Mouse (Mus musculus): ENCODE data around the gene Ror1. TPM values are rescaled to one million over a fixed set of nuclear protein-coding genes. Genes with fewer than 3 reads are reported as not detected.

The Ror1 gene
- polyA plus RNA-seq, 1 experiment from 2014 or later: 5.6 TPM

DNA sequence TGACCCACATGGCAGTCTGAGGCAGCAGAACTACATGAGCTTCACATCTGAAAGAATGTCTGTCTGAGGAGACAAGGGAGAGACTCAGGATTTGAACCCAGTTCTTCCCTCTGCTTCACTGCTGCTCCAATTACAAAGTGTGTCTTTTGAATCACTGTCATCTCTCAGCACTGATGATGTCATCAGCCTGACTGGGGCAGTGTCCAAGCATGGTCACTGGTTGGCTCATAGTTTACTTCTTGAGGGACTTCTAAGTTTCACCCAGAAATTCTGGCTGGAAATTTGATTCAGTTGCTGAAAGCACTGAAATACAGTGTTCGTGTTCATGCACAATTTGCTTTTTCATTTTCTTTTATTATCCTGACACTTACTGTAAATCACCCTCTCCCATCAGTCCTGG, 219.5 kb downstream of the Ror1 start:
- no peak overlapping the region for H3K27ac ChIP-seq
- H3K4me3 ChIP-seq: no peak overlapping the region
- H3K9ac ChIP-seq: no peak overlapping the region
- H3K9me3 ChIP-seq: no peaks in the 10 kb centered on the region
- WGBS: 36% methylated on average over 1 of the region's 1 CpGs
- ATAC-seq (ENCODE audit: low FRiP score, low read depth): no peak
- no peaks in the 10 kb centered on the region for H3K27me3 ChIP-seq (replicated peaks)
- no peaks in the 10 kb centered on the region for H3K36me3 ChIP-seq
- no peak overlapping the region for H3K4me2 ChIP-seq (replicated peaks)
- no peaks in the 10 kb centered on the region for H3K4me1 ChIP-seq

DNA sequence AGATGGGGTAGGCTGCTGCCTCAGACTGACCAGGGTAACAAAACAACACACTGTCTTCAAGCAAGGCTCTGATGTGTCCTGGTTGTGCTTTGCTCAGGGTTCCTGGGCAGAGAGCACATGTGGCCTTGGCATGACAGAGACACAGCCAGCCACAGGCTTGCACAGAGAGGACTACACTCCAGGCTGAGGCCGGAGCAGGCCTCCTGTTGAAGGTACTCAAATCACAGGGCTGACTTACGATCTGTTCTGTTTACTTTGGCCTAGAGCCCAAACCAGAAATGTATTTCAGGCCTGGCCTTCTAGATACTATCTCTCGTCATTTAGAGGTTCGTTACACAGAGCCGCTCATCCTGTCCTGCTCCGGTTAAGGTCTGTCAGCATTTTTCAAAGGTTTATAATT, 226.2 kb downstream of the Ror1 start:
- H3K27me3 ChIP-seq (replicated peaks): no peaks in the 10 kb centered on the region
- H3K36me3 ChIP-seq: no peaks in the 10 kb centered on the region
- no peak for ATAC-seq (ENCODE audit: low FRiP score, low read depth)
- no peak overlapping the region for H3K9ac ChIP-seq
- H3K4me1 ChIP-seq: no peaks in the 10 kb centered on the region
- H3K4me2 ChIP-seq (replicated peaks): no peak overlapping the region
- 78% methylated on average over 6 of the region's 6 CpGs for WGBS
- H3K27ac ChIP-seq: no peak overlapping the region
- no peak overlapping the region for H3K4me3 ChIP-seq
- no peaks in the 10 kb centered on the region for H3K9me3 ChIP-seq

DNA sequence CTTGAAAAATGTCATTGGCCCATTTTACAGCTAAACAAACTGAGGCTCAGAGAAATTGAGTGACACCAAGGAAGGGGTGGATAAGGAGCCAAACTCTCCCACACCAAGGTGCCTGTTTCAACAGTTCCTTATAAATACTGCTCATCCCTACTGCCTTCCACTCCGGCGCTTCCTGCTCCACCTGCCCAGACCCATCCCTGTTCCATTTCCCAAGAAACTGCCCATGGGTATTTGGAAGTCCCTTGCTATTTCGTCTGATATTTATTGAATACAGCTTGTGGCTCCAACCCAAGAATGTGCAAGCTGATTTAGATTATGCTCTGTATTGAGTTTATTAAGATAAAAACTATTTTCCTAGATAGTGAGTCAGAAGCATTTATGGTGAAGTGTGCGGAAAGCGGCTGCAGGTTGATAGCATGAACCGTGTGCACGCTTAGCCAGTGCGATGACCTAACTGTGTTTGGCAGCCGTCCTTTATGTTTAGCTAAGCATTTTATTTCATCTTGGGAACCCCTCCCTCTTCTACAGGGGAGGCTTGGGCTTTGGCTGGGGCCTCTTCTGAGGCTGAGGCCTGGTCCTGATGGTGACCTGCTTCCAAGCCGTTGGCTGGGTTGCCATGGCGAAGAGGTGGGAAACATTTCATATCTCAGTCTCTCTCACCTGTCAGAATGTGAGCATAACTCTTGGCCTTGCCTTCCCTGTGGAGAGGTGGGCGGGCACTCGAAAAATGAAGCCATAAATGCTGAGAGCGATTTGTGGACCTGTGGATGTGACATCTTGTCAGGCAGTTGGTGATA, 229.3 kb downstream of the Ror1 start:
- no peak overlapping the region for H3K9ac ChIP-seq
- no peaks in the 10 kb centered on the region for H3K27me3 ChIP-seq (replicated peaks)
- H3K9me3 ChIP-seq: no peaks in the 10 kb centered on the region
- no peak overlapping the region for H3K27ac ChIP-seq
- ATAC-seq (ENCODE audit: low FRiP score, low read depth): no peak
- no peaks in the 10 kb centered on the region for H3K36me3 ChIP-seq
- no peak overlapping the region for H3K4me3 ChIP-seq
- H3K4me1 ChIP-seq: no peaks in the 10 kb centered on the region
- H3K4me2 ChIP-seq (replicated peaks): no peak overlapping the region
- 87% methylated on average over 14 of the region's 14 CpGs for WGBS

DNA sequence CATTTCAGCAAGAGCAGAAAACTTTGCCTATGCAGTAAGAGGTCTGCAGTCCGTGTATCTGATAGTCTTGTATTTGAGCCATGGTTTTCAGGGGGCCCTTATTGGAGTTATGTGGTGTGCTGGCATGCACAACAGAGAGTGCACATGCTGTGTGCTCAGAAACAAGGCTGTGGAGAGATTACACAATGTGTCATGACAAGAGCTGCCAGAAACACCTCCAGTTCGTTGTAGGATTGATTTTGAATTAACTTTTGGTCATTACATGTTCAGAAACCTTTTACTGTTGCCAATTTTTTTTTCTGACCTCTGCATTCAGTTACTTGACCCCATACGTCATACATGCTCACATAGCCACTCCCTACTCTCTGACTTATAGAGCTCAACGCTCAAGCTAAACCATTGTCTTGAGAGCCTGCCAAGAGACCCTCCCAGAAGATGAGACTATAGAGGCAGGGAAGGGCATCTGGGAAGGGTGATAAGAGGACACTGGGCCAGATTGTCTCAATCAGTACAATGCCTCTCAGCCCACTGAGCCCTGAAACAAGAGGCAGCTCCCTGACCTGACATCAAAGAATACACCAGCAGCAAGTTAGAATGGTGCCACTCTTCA, 232.9 kb downstream of the Ror1 start:
- Histone ChIP-seq H3K4me3 (no peak overlapping the region), H3K27ac (no peak overlapping the region)
- WGBS: 61% methylated on average over 4 of the region's 4 CpGs

DNA sequence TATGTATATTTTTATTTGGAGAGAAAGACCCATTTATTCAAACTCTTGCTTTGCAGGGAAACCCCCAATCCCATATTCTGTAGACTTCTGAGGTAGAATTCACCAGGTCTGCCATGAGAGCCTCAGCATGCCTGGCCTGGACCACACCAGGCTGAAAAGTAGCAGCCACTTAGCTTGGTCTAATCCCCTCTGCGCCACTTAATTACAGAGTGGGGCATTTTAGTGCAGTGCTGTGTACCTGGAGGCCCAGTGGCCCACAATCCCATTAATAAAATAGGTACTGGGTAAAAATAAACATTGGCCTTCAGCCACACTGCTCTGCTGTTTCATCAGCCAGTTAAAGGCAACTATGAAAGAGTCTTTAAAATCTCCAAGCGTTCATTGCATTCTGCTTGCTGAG, 239.6 kb downstream of the Ror1 start:
- Histone ChIP-seq H3K27ac (no peak overlapping the region), H3K9me3 (no peaks in the 10 kb centered on the region), H3K4me1 (no peaks in the 10 kb centered on the region), H3K9ac (no peak overlapping the region), H3K27me3 (replicated peaks) (no peaks in the 10 kb centered on the region), H3K4me2 (replicated peaks) (no peak overlapping the region), H3K4me3 (no peak overlapping the region), H3K36me3 (no peaks in the 10 kb centered on the region)
- 60% methylated on average over 2 of the region's 2 CpGs for WGBS
- no peak for ATAC-seq (ENCODE audit: low FRiP score, low read depth)

More for the DNA sequence above, 232.9 kb downstream of the Ror1 start:
- no peak overlapping the region for H3K4me2 ChIP-seq (replicated peaks)
- no peaks in the 10 kb centered on the region for H3K36me3 ChIP-seq
- H3K9ac ChIP-seq: no peak overlapping the region
- H3K27me3 ChIP-seq (replicated peaks): no peaks in the 10 kb centered on the region
- H3K4me1 ChIP-seq: no peaks in the 10 kb centered on the region
- no peaks in the 10 kb centered on the region for H3K9me3 ChIP-seq
- ATAC-seq (ENCODE audit: low FRiP score, low read depth): no peak

DNA sequence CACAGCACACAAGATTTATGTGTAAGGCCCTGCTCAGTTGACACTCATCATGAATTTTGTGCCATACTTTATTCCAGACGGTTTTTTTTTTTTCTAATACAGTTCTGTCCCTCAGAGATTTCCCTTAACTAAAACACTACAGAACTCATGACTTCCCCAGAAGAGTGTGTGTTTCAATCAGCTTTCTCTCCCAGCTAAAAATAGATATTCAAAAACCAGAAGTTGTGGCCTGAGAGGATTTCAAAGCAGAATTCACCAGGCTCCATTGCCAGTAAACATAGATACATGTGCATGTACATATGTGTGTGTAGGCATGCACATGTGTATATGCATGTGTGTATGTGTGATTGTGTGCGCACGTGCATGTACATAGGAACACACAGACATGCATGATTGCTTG, 252.2 kb downstream of the Ror1 start:
- Histone ChIP-seq H3K4me1 (no peaks in the 10 kb centered on the region), H3K4me3 (no peak overlapping the region), H3K27ac (no peak overlapping the region), H3K9me3 (no peaks in the 10 kb centered on the region), H3K9ac (no peak overlapping the region), H3K27me3 (replicated peaks) (no peaks in the 10 kb centered on the region), H3K36me3 (no peaks in the 10 kb centered on the region), H3K4me2 (replicated peaks) (no peak overlapping the region)
- ATAC-seq (ENCODE audit: low FRiP score, low read depth): no peak
- WGBS: 76% methylated on average over 3 of the region's 3 CpGs

DNA sequence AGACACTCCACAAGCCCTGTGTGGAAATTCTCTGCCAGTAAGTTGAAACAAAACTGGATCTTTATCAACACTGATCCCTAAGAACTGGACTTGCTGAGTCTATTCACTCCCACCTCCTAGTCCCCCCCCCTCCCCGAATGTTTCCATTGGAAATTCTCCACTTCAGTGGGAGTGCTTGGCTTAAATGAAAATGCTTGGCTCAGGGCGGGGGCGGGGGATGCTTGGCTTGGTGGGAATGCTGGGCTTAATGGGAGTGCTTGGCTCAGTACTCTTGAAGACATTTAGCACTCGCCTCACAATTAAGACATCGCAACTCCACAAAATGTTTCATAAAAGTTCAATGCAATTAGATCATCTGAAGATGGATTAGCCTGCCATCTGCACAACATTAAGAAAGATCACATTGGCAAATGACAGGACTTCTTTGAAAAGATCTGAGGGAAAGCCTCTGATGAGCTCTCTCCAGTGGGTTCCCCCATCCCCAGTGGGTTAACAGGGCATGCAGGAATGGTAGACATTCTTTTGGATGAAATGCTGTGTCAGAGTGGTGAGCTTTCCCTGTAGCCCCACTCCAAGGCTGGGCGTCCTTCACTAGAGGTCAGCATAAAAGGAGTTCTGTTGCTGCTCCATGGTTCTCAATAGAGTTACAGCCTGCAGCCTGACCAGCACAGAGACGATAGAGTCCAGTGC, 254.7 kb downstream of the Ror1 start:
- 88% methylated on average over 7 of the region's 7 CpGs for WGBS
- no peak overlapping the region for H3K4me2 ChIP-seq (replicated peaks)
- ATAC-seq (ENCODE audit: low FRiP score, low read depth): no peak

DNA sequence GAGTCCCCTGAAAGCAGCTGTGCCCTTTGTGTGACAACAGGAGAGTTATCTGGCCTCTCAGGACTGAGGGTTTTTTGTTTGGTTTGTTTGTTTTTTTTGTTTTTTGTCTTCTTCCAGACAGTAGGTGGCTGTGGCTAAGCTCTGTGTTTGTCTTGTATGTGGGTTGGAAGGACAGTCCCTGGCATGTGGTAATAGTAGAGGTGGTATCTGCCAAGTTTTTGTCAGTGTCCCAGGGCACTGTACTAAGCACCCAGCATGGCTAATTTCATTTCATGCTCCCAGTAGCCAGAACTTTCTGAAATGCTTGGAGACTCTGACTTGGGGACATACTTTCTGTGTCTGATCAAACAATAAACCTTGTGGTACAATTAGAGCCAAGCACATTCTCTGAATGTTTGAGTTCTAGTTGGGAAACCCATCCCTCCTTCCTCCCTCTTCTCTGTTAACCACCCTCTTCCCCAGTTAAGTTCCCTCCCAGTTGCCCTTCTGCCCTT, 256.3 kb downstream of the Ror1 start:
- ATAC-seq (ENCODE audit: low FRiP score, low read depth): no peak
- no peaks in the 10 kb centered on the region for H3K9me3 ChIP-seq
- H3K4me2 ChIP-seq (replicated peaks): no peak overlapping the region
- no peaks in the 10 kb centered on the region for H3K27me3 ChIP-seq (replicated peaks)
- H3K4me1 ChIP-seq: peaks cover 5% of the 10 kb centered on the region; the same call in 1 of the 2 replicates
- H3K36me3 ChIP-seq: no peaks in the 10 kb centered on the region
- no peak overlapping the region for H3K4me3 ChIP-seq
- no peak overlapping the region for H3K27ac ChIP-seq
- no peak overlapping the region for H3K9ac ChIP-seq

More for the DNA sequence above, 254.7 kb downstream of the Ror1 start:
- no peak overlapping the region for H3K9ac ChIP-seq
- no peaks in the 10 kb centered on the region for H3K4me1 ChIP-seq
- H3K9me3 ChIP-seq: no peaks in the 10 kb centered on the region
- H3K27me3 ChIP-seq (replicated peaks): no peaks in the 10 kb centered on the region
- H3K27ac ChIP-seq: no peak overlapping the region
- H3K4me3 ChIP-seq: no peak overlapping the region
- no peaks in the 10 kb centered on the region for H3K36me3 ChIP-seq

DNA sequence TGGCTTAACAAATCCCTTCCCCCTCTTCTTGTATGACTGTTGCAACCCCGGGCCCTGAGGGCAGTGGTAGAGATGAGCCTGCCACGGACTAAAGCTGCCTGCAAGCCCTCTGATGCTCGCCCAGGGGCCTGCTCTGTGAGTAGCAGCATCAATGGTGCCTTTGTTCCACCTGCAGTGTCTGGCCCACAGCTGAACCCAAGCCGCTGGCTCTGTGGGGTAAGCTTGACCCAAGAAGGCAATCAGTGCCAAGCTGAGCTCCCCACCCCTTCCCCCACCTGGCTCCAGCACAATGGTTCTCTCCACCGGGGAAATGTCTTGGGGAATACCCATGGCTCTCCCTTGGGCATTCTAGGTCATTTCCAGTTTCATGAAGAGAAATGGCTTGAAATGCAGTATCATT, 260.0 kb downstream of the Ror1 start:
- H3K27ac ChIP-seq: no peak overlapping the region
- ATAC-seq (ENCODE audit: low FRiP score, low read depth): no peak
- H3K9me3 ChIP-seq: no peaks in the 10 kb centered on the region

DNA sequence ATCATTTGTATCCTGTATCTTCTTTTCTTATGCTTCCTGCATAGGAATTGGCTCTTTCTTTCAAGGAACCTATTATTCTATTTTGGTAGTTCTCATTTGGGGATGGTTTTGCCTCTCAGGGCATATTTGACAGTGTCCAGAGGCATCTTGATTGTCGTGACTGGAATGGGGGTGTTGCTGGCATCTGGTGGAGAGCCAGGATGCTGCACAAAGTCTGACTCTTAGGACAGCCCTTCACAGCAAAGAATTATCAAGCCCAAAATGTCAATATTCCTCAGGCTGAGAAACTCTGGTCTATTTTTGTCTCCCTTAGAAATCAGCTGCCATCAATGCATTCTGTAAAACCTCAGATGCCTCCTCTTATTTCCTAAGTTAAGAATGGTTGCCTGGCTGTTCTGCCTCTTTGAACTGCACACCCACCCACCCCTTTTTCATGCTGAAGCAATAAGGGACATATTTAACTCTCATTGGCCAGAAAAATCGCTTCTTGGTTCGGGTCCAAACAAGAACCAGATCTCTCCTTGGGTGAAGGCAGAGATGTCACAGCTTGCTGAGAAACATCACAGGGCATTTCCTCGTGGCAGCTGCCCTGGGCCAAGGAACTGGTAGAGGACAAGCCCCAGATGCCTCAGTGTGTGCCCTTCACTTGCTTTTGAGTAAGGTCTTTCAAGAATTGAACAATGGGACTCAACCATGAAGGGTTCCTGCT, 262.4 kb downstream of the Ror1 start:
- Histone ChIP-seq H3K4me1 (peaks cover 5% of the 10 kb centered on the region; the same call in 1 of the 2 replicates), H3K4me3 (no peak overlapping the region), H3K36me3 (no peaks in the 10 kb centered on the region), H3K27ac (no peak overlapping the region), H3K9me3 (no peaks in the 10 kb centered on the region), H3K27me3 (replicated peaks) (no peaks in the 10 kb centered on the region), H3K9ac (no peak overlapping the region), H3K4me2 (replicated peaks) (no peak overlapping the region)
- WGBS: 85% methylated on average over 4 of the region's 4 CpGs
- ATAC-seq (ENCODE audit: low FRiP score, low read depth): no peak

More for the DNA sequence above, 260.0 kb downstream of the Ror1 start:
- peaks cover 5% of the 10 kb centered on the region; the same call in 1 of the 2 replicates for H3K4me1 ChIP-seq
- H3K36me3 ChIP-seq: no peaks in the 10 kb centered on the region
- H3K9ac ChIP-seq: no peak overlapping the region
- H3K4me3 ChIP-seq: no peak overlapping the region
- no peaks in the 10 kb centered on the region for H3K27me3 ChIP-seq (replicated peaks)
- 45% methylated on average over 5 of the region's 5 CpGs for WGBS
- no peak overlapping the region for H3K4me2 ChIP-seq (replicated peaks)

DNA sequence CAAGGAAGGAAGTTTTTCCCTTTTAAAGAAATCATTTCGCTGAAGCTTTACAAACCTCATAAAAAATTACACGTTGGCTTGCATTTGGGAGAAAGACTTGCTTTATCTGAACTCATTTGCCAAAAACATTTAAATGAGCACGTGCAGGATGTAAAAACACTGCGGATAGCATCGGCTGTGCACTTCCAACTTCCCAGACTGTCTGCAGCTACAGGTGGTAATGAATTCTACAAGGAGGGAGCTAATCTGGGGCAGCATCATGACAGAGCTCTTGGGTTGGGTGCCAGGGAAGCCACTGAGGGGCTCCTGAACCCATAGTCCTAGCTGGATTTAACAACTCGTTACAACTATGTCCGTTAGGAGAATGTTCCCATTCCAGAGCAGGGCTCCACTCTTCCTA, 268.1 kb downstream of the Ror1 start:
- Histone ChIP-seq H3K36me3 (no peaks in the 10 kb centered on the region), H3K4me3 (no peak overlapping the region), H3K4me1 (no peaks in the 10 kb centered on the region), H3K27me3 (replicated peaks) (no peaks in the 10 kb centered on the region), H3K9ac (no peak overlapping the region), H3K27ac (no peak overlapping the region), H3K9me3 (no peaks in the 10 kb centered on the region), H3K4me2 (replicated peaks) (no peak overlapping the region)
- no peak for ATAC-seq (ENCODE audit: low FRiP score, low read depth)
- WGBS: 88% methylated on average over 7 of the region's 7 CpGs

DNA sequence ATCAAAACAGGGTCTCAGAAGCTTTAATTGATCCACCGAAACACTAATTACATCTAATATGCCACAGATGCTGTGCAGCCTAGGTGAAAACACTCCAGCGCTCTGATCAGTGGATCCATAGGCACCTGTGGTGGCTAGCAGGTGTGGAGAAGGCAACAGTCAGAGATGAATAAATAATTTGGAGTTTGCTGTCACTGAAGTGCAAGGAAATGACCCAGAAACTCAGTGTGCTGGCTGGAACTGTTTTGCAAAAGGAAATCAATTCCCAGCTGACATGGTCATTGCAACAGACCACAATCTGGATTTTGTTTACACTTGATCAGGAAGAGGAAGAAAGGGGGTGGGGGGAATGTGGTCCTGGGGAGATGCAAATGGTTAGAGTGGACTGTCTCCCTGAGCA, 273.1 kb downstream of the Ror1 start:
- H3K9ac ChIP-seq: no peak overlapping the region
- no peak for ATAC-seq (ENCODE audit: low FRiP score, low read depth)
- no peak overlapping the region for H3K4me2 ChIP-seq (replicated peaks)
- 90% methylated on average over 2 of the region's 2 CpGs for WGBS
- H3K4me1 ChIP-seq: no peaks in the 10 kb centered on the region
- H3K27ac ChIP-seq: no peak overlapping the region
- H3K9me3 ChIP-seq: no peaks in the 10 kb centered on the region
- no peaks in the 10 kb centered on the region for H3K36me3 ChIP-seq
- no peaks in the 10 kb centered on the region for H3K27me3 ChIP-seq (replicated peaks)
- H3K4me3 ChIP-seq: no peak overlapping the region
